Mouse (Mus musculus) neural tube, embryonic 11.5 days (tissue): ENCODE measurements at regions not wholly inside any gene's neighbourhood (a gene's known extent, or its start where the extent isn't known, plus 50 kb on each side); places are given as distances from the start of the nearest gene placed in this dataset.

Experiments used
- ATAC-seq: fragments of 200-750 bp; cut with Nextera tagmentation; 2 replicates; pipeline ENCODE4 v1.8.0; 2017; ENCODE audit warnings: moderate number of reproducible peaks, mild to moderate bottlenecking, moderate TSS enrichment, moderate library complexity; ENCODE audit not compliant: insufficient read depth, low FRiP score, low TSS enrichment
- DNase-seq: peaks from one replicate; pipeline ENCODE4 v3.0.0-alpha.2; 2015; ENCODE audit warnings: low spot score
- H3K27ac ChIP-seq: fragments of 300-500 bp; sonication (generic); 2 replicates; pipeline ENCODE4 v1.5.1; 2014; ENCODE audit warnings: low read depth, mild to moderate bottlenecking, low read length
- H3K27me3 ChIP-seq: fragments of 300-500 bp; sonication (generic); 2 replicates; pipeline ENCODE4 v1.6.1; 2014; ENCODE audit warnings: mild to moderate bottlenecking, low read length, mixed read lengths; ENCODE audit not compliant: control insufficient read depth, insufficient read depth
- H3K36me3 ChIP-seq: fragments of 300-500 bp; sonication (generic); 2 replicates; pipeline ENCODE4 v1.6.1; 2014; ENCODE audit warnings: mild to moderate bottlenecking, low read length, moderate library complexity, mixed read lengths; ENCODE audit not compliant: control insufficient read depth, insufficient read depth
- H3K4me1 ChIP-seq: fragments of 300-500 bp; sonication (generic); 2 replicates; pipeline ENCODE4 v1.6.1; 2014; ENCODE audit warnings: low read length, mixed read lengths; ENCODE audit not compliant: control insufficient read depth, insufficient read depth
- H3K4me2 ChIP-seq: fragments of 300-500 bp; sonication (generic); 2 replicates; pipeline ENCODE4 v1.6.1; 2014; ENCODE audit warnings: low read depth, mild to moderate bottlenecking, moderate library complexity
- H3K4me3 ChIP-seq: fragments of 300-500 bp; sonication (generic); 2 replicates; pipeline ENCODE4 v1.5.1; 2014; ENCODE audit warnings: low read depth, low read length
- H3K9ac ChIP-seq: fragments of 300-500 bp; sonication (generic); 2 replicates; pipeline ENCODE4 v1.6.1; 2014; ENCODE audit warnings: mild to moderate bottlenecking, low read length
- H3K9me3 ChIP-seq: fragments of 300-500 bp; sonication (generic); 2 replicates; pipeline ENCODE4 v1.6.1; 2016; ENCODE audit warnings: low read length; ENCODE audit not compliant: control insufficient read depth
- WGBS: fragments of 180-500 bp; shearing (Covaris S2); extraction: QIAGEN DNeasy Blood & Tissue Kit; methylation state at CpG from one replicate; pipeline ENCODE4 v1.1.7; 2014; 5-methylcytosine and 5-hydroxymethylcytosine counted together

- Histone ChIP-seq H3K27ac (no peak overlapping the region), H3K27me3 (no peaks in the 10 kb centered on the region), H3K4me1 (0 out of 2 replicates have a peak, but pooled peaks cover 3% of the 10 kb centered on the region), H3K4me3 (no peak overlapping the region), H3K9ac (no peak overlapping the region), H3K9me3 (no peaks in the 10 kb centered on the region; the same call in 1 of the 2 replicates), H3K36me3 (no peaks in the 10 kb centered on the region), H3K4me2 (no peak overlapping the region)
- 72% methylated on average over 14 of the region's 14 CpGs for WGBS
- DNase-seq (no peak), ATAC-seq (no peak)
These were observed 1415.0 kb upstream of the 1700008P02Rik start for GRCm38 (mm10) chr3:8035091-8035729.

DNA sequence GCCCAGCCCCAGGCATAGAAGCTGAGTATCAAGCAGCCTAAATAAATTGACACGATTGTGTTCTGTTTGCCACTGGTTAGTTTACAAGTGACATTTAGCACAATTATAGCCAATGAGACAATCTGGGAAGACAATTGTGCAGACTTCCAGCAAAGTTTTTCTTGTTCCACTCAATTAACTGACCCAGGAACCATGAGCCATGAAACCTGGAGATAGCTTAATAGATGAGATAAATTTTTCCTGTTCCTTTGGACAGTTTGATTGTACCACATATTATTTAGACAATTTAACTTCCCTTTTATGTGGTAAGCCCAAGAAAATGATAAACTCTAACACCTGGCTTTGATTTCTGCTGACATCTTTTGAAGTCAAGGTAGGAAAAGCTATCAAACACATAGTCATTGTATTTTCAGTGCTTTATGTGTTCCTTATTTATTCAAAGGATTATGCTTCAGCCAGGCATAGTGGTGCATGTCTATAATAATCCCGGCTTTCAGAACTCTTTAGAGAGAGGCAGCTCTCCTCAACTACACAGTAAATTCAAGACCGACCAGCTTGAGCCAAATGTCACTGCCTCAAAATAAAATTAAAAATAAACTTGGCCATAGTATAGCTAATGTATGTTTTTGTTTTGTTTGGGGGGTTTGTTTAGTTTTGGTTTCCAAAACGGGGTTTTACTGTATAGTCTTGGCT is 1406.2 kb upstream of the 1700008P02Rik start:
- ATAC-seq (no peak), DNase-seq (no peak)
- Histone ChIP-seq H3K27me3 (no peaks in the 10 kb centered on the region), H3K4me2 (no peak overlapping the region), H3K27ac (no peak overlapping the region), H3K9ac (no peak overlapping the region), H3K36me3 (no peaks in the 10 kb centered on the region), H3K4me3 (no peak overlapping the region), H3K4me1 (no peaks in the 10 kb centered on the region), H3K9me3 (no peaks in the 10 kb centered on the region)
- 74% methylated on average over 4 of the region's 4 CpGs for whole genome bisulfite sequencing

- 90% methylated on average over 10 of the region's 10 CpGs for WGBS
- Histone ChIP-seq H3K4me1 (no peaks in the 10 kb centered on the region), H3K4me3 (no peak overlapping the region), H3K9ac (no peak overlapping the region), H3K36me3 (no peaks in the 10 kb centered on the region), H3K9me3 (no peaks in the 10 kb centered on the region), H3K27me3 (no peaks in the 10 kb centered on the region), H3K4me2 (no peak overlapping the region), H3K27ac (no peak overlapping the region)
- no peak for ATAC-seq
- DNase-seq: no peak
These were observed 1402.4 kb upstream of the 1700008P02Rik start for GRCm38 (mm10) chr3:8022654-8023053.

DNA sequence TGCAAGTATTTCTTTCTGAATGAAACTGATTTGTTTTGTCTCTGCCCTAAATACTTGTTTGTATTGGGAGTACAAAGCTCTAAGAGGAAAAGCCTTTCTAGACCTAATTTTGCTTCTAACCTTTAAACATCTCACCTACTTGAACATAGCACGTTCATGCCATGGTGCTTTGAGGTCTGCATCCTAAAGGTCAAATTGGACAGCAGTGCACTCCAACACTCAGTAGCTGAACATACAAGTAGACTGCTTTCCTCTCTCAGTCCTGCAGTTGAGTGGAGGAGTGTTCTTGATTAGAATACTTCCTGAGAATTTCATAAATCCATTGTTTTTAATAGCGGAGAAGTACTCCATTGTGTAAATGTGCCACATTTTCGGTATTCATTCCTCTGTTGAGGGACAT is 1397.2 kb upstream of the 1700008P02Rik start:
- 83% methylated on average over 3 of the region's 3 CpGs for WGBS
- Histone ChIP-seq H3K9me3 (no peaks in the 10 kb centered on the region), H3K4me3 (no peak overlapping the region), H3K27me3 (no peaks in the 10 kb centered on the region), H3K9ac (no peak overlapping the region), H3K4me1 (0 out of 2 replicates have a peak, but pooled peaks cover 2% of the 10 kb centered on the region), H3K36me3 (no peaks in the 10 kb centered on the region), H3K4me2 (no peak overlapping the region), H3K27ac (0 out of 2 replicates have a peak overlapping the region, but pooled peaks have one; percentile 50)
- DNase-seq (no peak), ATAC-seq (no peak)

DNA sequence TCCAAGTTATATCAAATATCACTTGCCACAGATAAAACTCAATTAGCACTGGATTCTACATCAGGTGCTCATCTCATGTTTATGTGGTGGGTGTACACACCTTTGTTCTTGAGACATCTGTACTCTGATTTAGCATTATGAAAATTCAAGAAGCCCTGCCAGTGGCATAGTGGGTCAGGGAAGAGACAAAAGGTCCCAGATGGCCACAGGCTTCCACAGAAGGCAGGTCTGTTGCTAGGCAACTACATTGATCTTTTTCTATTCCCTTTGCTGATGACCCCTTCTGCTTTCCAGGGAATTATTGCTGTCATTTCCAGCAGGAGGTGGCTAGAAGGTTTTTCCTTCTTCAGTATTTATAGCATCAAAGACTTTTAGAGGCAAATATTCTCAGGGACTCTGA is 1396.7 kb upstream of the 1700008P02Rik start:
- Histone ChIP-seq H3K9me3 (no peaks in the 10 kb centered on the region), H3K4me3 (no peak overlapping the region), H3K4me2 (no peak overlapping the region), H3K27me3 (no peaks in the 10 kb centered on the region), H3K4me1 (0 out of 2 replicates have a peak, but pooled peaks cover 2% of the 10 kb centered on the region), H3K27ac (no peak overlapping the region), H3K9ac (no peak overlapping the region), H3K36me3 (no peaks in the 10 kb centered on the region)
- peak; percentile 86 for ATAC-seq
- DNase-seq: peak; percentile 51

DNA sequence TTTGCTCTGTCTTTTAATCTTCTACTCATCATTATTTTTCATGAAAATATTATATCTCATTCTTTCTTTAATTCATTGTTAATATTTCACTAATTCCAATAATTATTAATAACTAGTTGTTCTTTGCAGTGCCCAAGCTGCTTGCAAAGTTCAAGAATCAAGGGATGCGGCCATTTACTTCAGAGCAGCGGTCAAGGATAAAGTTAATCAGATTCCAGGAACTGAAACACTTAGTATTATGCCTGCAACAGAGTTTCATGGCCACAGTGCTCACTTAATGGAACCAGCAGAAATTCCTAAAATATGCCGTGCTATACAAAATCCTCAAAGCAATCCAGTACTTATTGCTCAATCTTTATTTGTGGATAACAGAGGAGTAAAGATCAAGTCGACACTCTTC is 1389.7 kb upstream of the 1700008P02Rik start:
- Histone ChIP-seq H3K27me3 (no peaks in the 10 kb centered on the region), H3K36me3 (no peaks in the 10 kb centered on the region), H3K9ac (no peak overlapping the region), H3K4me1 (no peaks in the 10 kb centered on the region), H3K27ac (no peak overlapping the region), H3K9me3 (no peaks in the 10 kb centered on the region), H3K4me2 (no peak overlapping the region), H3K4me3 (no peak overlapping the region)
- DNase-seq: no peak
- ATAC-seq: no peak
- WGBS: 85% methylated on average over 4 of the region's 4 CpGs

- no peaks in the 10 kb centered on the region for H3K27me3 ChIP-seq
- no peak for ATAC-seq
- H3K36me3 ChIP-seq: no peaks in the 10 kb centered on the region
- no peaks in the 10 kb centered on the region for H3K4me1 ChIP-seq
- no peaks in the 10 kb centered on the region for H3K9me3 ChIP-seq
- no peak overlapping the region for H3K9ac ChIP-seq
- H3K27ac ChIP-seq: no peak overlapping the region
- no peak overlapping the region for H3K4me2 ChIP-seq
- no peak for DNase-seq
- 72% methylated on average over 10 of the region's 10 CpGs for WGBS
- H3K4me3 ChIP-seq: no peak overlapping the region
These were observed 1386.6 kb upstream of the 1700008P02Rik start for GRCm38 (mm10) chr3:8006708-8007395.

DNA sequence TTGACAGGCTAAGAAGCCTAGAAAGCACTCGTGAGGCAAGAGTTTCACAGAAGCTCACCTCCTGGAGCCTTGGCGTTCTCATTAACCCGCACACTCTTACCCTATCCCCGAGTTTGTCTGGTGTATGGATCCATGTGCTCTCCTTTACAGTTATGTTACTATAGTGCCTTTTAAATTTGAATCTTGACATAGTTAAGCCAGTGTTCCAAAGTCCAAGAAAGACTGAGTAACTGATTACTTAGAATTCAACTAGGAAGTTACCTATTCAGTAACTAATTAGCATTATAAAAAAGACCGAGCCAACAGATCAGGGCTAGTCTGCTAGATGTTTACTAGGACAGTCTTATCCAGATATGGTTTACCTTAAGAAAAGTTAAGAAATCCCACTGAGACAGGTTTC is 1386.0 kb upstream of the 1700008P02Rik start:
- 81% methylated on average over 5 of the region's 5 CpGs for WGBS
- H3K9me3 ChIP-seq: no peaks in the 10 kb centered on the region
- no peak overlapping the region for H3K4me2 ChIP-seq
- H3K9ac ChIP-seq: no peak overlapping the region
- no peaks in the 10 kb centered on the region for H3K4me1 ChIP-seq
- DNase-seq: no peak
- no peak overlapping the region for H3K4me3 ChIP-seq
- no peak for ATAC-seq
- H3K27ac ChIP-seq: no peak overlapping the region
- H3K27me3 ChIP-seq: no peaks in the 10 kb centered on the region
- no peaks in the 10 kb centered on the region for H3K36me3 ChIP-seq
